Mouse (Mus musculus): ENCODE data around the gene E330014E10Rik.
"Not testable (repeated sequence)": the region's sequence is repeated elsewhere in the genome, so short reads cannot be mapped to it uniquely, and the experiment has no call there.

E330014E10Rik gene

GRCm38 (mm10) chr5:95775690-95776089 lies at the start of gene E330014E10Rik:
Gene E330014E10Rik, plus strand, starts transcription at chr5:95775990.
- in situ Hi-C loops (cut with MboI, MseI) = loop anchor here in 1 of 2 experiments (5.0 kb wide), 1 partner anchor 318 kb away; the partner anchor contains the start of gene D5Ertd577e

- in situ Hi-C loops (cut with MboI, MseI) = loop anchor here in 1 of 2 experiments (10.0 kb wide), 1 partner anchor 1301 kb away; no protein-coding TSS in a partner anchor
Measured at GRCm38 (mm10) chr5:95736073-95736472, 39.7 kb upstream of the E330014E10Rik start, which contains the start of gene Gm7978. Gene Gm7978, minus strand, starts transcription at chr5:95736173.

- in situ Hi-C loops (cut with MboI, MseI) = not testable (repeated sequence)
Measured at GRCm38 (mm10) chr5:95741714-95742113, 34.1 kb upstream of the E330014E10Rik start, which contains the start of gene Gm7982. Gene Gm7982, plus strand, starts transcription at chr5:95742014.

GRCm38 (mm10) chr5:95810841-95811240 lies 35.1 kb downstream of the E330014E10Rik start:
- in situ Hi-C loops (cut with MboI, MseI) = loop anchor here (10.0 to 25.0 kb wide), 2 partner anchors 924 to 1946 kb away; no protein-coding TSS in a partner anchor

- in situ Hi-C loops (cut with MboI, MseI) = loop anchor here (10.0 to 25.0 kb wide), 2 partner anchors 1672 to 1674 kb away; no protein-coding TSS in a partner anchor
Measured at GRCm38 (mm10) chr5:95836580-95836979, 60.8 kb downstream of the E330014E10Rik start.

GRCm38 (mm10) chr5:95854030-95854429 lies 78.2 kb downstream of the E330014E10Rik start:
- in situ Hi-C loops (cut with MboI, MseI) = no loop called here
